Mouse (Mus musculus) spleen, adult 2 months (tissue): ENCODE data around the gene Afg3l1. TPM values are rescaled to one million over a fixed set of nuclear protein-coding genes. Genes with fewer than 3 reads are reported as not detected.
"Not testable (repeated sequence)": the region's sequence is repeated elsewhere in the genome, so short reads cannot be mapped to it uniquely, and the experiment has no call there.

Experiments used
- DNase-seq, 2 experiments: peaks; one replicate each; pipeline versions ENCODE4 v3.0.0 to v3.0.0-alpha.2; 2012 to 2021; ENCODE audit warnings: low spot score in 2 of 2, low read depth in 1 of 2
- H3K27ac ChIP-seq: fragments of 200-500 bp; 2 replicates; pipeline ENCODE4 v1.5.1; 2012; ENCODE audit warnings: low read length, inconsistent platforms; ENCODE audit not compliant: insufficient read depth
- H3K27me3 ChIP-seq: fragments of 200-500 bp; 2 replicates; pipeline ENCODE4 v1.6.1; 2012; ENCODE audit warnings: mild to moderate bottlenecking, moderate library complexity, low read length, inconsistent platforms; ENCODE audit not compliant: control insufficient read depth, insufficient read depth
- H3K36me3 ChIP-seq: fragments of 200-500 bp; 2 replicates; pipeline ENCODE4 v1.6.1; 2012; ENCODE audit warnings: mild to moderate bottlenecking, low read length, inconsistent platforms; ENCODE audit not compliant: control insufficient read depth, insufficient read depth
- H3K4me1 ChIP-seq: fragments of 200-500 bp; 2 replicates; pipeline ENCODE4 v1.6.1; 2011; ENCODE audit warnings: inconsistent platforms; ENCODE audit not compliant: control insufficient read depth, insufficient read depth, insufficient read length
- H3K4me3 ChIP-seq: fragments of 200-500 bp; 2 replicates; pipeline ENCODE4 v1.5.1; 2011; ENCODE audit warnings: mild to moderate bottlenecking, inconsistent platforms; ENCODE audit not compliant: insufficient read depth, insufficient read length; ENCODE audit errors: extremely low read depth
- CTCF ChIP-seq: fragments of 200-500 bp; IDR thresholded peaks from 2 replicates; pipeline ENCODE4 v1.5.1; 2011; ENCODE audit warnings: mild to moderate bottlenecking, inconsistent platforms; ENCODE audit not compliant: insufficient read depth, insufficient read length, insufficient replicate concordance; ENCODE audit errors: extremely low read depth
- POLR2A ChIP-seq: fragments of 200-500 bp; IDR thresholded peaks from 2 replicates; pipeline ENCODE4 v1.6.1; 2011; ENCODE audit warnings: low read depth, low read length, inconsistent platforms
- WGBS: fragments of 180-500 bp; shearing (Covaris S2); methylation state at CpG from one replicate; pipeline ENCODE4 v1.1.7; 2018; 5-methylcytosine and 5-hydroxymethylcytosine counted together
- polyA plus RNA-seq: library from polyadenylated mRNA; depleted of rRNA; stranded (reverse); fragments of >200 nt; gene quantifications from 2 replicates; pipeline ENCODE4 v1.2.3, GENCODE M21; 2012

Gene Afg3l1
- polyA plus RNA-seq, 1 experiment: 17.3 TPM

GRCm38 (mm10) chr8:123467476-123467875 is 10.2 kb upstream of the Afg3l1 start:
- Histone ChIP-seq H3K27me3 (no peaks in the 10 kb centered on the region), H3K36me3 (no peaks in the 10 kb centered on the region), H3K4me3 (no peak overlapping the region), H3K27ac (no peak overlapping the region), H3K4me1 (no peaks in the 10 kb centered on the region)
- DNase-seq: no peak
- WGBS: 33% methylated on average over 3 of the region's 3 CpGs
- TF ChIP-seq CTCF: no peak

GRCm38 (mm10) chr8:123472991-123473390 is 4.7 kb upstream of the Afg3l1 start:
- not testable (repeated sequence) for H3K27ac ChIP-seq, DNase-seq, H3K36me3 ChIP-seq, H3K4me3 ChIP-seq, H3K4me1 ChIP-seq, H3K27me3 ChIP-seq
- 92% methylated on average over 6 of the region's 6 CpGs for WGBS

GRCm38 (mm10) chr8:123474549-123474948 is 3.2 kb upstream of the Afg3l1 start:
- H3K4me1 ChIP-seq, H3K4me3 ChIP-seq, DNase-seq, H3K27me3 ChIP-seq, H3K27ac ChIP-seq, H3K36me3 ChIP-seq: not testable (repeated sequence)
- 13% methylated on average over 5 of the region's 5 CpGs for WGBS

- peaks cover 4% of the 10 kb centered on the region; the same call in 1 of the 2 replicates for H3K4me1 ChIP-seq
- TF ChIP-seq CTCF (no peak), POLR2A (no peak)
- DNase-seq: no peak
- peak overlapping the region; percentile 6; the same call in 1 of the 2 replicates for H3K27ac ChIP-seq
- H3K27me3 ChIP-seq: no peaks in the 10 kb centered on the region
- 12% methylated on average over 34 of the region's 34 CpGs for WGBS
- peaks cover 2% of the 10 kb centered on the region for H3K36me3 ChIP-seq
- peak overlapping the region; percentile 88 for H3K4me3 ChIP-seq
Observed at GRCm38 (mm10) chr8:123476911-123477736, 579 bp upstream of the Afg3l1 start.

GRCm38 (mm10) chr8:123478456-123479218 is 934 bp downstream of the Afg3l1 start:
- peaks cover 2% of the 10 kb centered on the region for H3K36me3 ChIP-seq
- TF ChIP-seq CTCF: no peak
- TF ChIP-seq POLR2A: no peak
- peak in 1 of 2 experiments; percentile 15 for DNase-seq
- 26% methylated on average over 16 of the region's 16 CpGs for WGBS
- no peaks in the 10 kb centered on the region for H3K27me3 ChIP-seq
- H3K4me3 ChIP-seq: peak overlapping the region; percentile 88
- H3K4me1 ChIP-seq: peaks cover 4% of the 10 kb centered on the region; the same call in 1 of the 2 replicates
- H3K27ac ChIP-seq: no peak overlapping the region; the same call in 1 of the 2 replicates

GRCm38 (mm10) chr8:123482627-123483026 is 4.9 kb downstream of the Afg3l1 start:
- Histone ChIP-seq H3K27me3 (no peaks in the 10 kb centered on the region), H3K36me3 (peaks cover 26% of the 10 kb centered on the region)
- no peak for DNase-seq

More at GRCm38 (mm10) chr8:123482627-123483026, 4.9 kb downstream of the Afg3l1 start:
- H3K27ac ChIP-seq: no peak overlapping the region
- H3K4me1 ChIP-seq: no peaks in the 10 kb centered on the region; the same call in 1 of the 2 replicates
- 95% methylated on average over 7 of the region's 7 CpGs for WGBS
- TF ChIP-seq POLR2A (no peak), CTCF (no peak)
- no peak overlapping the region for H3K4me3 ChIP-seq
